Mouse (Mus musculus): ENCODE measurements around the gene Mst1r. TPM values are rescaled to one million over a fixed set of nuclear protein-coding genes. Genes with fewer than 3 reads are reported as not detected.

Gene Mst1r
- polyA plus RNA-seq, 1 experiment: 27.4 TPM

DNA sequence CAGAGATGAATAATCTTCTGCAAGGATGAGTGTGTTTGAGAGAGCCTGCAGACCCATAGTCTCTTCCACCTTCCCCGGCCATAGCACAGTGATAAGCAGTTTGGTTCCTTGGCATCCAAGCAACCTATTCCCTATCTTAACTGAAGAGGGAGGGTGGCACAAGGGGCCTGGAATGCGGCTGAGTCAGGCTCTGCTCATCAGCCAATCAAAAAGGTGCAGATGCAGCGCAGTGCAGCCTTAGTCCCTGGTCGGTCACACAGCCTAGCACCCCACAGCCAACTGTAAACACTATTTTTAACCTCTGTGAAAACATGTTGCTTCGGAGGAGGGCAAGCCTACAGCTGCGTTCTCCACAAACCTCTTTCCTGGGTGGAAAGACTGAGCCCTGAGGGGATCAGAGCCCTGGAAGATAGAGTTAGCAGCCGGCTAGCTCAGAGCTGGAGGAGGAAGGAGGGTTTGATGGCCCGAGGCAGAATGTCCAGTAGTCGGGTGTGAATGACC is 20.3 kb downstream of the Mst1r start:
- WGBS: 34% methylated on average over 9 of the region's 9 CpGs
- no peak for DNase-seq

DNA sequence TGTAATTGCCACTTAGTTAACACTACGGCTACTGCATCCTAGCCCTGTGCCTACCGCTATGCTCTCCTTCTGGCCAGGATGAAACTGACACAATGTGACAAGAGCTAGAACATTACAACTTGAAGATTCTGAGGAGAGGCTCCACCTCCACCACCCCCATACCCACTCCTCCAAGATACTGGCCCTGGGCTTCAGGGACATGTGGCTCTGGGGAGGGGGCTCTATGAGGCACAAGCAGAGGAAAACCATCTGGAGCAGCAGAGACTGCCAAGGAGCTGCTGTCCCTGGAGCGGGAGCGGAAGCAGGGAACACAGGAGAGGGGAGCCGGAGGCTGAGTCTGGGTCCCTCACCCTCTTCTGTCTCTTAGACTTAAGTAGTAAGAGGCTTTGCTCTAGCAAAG is 21.1 kb downstream of the Mst1r start:
- 66% methylated on average over 5 of the region's 5 CpGs for WGBS
- Histone ChIP-seq H3K4me1 (ENCODE audit: control insufficient read depth, insufficient read depth, low read length) (no peaks in the 10 kb centered on the region), H3K4me3 (replicated peaks; ENCODE audit: extremely low read depth, low read depth, low read length) (no peak overlapping the region)
- DNase-seq: no peak
- TF ChIP-seq CTCF (IDR thresholded peaks at IDR 0.05; ENCODE audit: insufficient read depth, low read length): no peak
- TF ChIP-seq POLR2A (IDR thresholded peaks at IDR 0.05; ENCODE audit: borderline replicate concordance, extremely low read depth, low read depth, low read length): no peak

More for the DNA sequence above, 20.3 kb downstream of the Mst1r start:
- no peaks in the 10 kb centered on the region for H3K4me1 ChIP-seq (ENCODE audit: control insufficient read depth, insufficient read depth, low read length)
- TF ChIP-seq POLR2A (IDR thresholded peaks at IDR 0.05; ENCODE audit: borderline replicate concordance, extremely low read depth, low read depth, low read length) (no peak), CTCF (IDR thresholded peaks at IDR 0.05; ENCODE audit: insufficient read depth, low read length) (no peak)
- no peak overlapping the region for H3K4me3 ChIP-seq (replicated peaks; ENCODE audit: extremely low read depth, low read depth, low read length)

DNA sequence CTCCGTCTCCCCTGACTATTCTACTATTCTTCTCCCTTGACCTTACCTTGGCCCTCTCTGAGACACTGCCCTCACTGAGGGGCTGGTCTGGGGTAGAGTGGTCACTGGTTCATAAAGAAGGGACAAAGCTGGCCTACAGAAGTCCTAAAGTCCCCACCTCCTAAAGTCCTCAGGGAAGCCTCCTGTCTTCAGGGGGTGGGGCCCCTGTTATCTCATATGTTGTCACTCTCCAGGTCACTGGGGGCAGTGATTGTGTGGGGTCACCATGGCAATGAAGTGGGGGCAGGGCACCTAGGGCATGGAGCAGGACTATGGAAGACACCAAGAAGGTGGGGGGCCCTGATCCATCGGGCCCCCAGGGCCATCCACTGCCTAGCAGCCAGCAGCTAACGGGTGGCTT is 21.5 kb downstream of the Mst1r start, which contains the start of gene Actl11:
Actl11 (plus strand) TSS at position 301 of the 400 bp plus-strand sequence.
- 67% methylated on average over 3 of the region's 3 CpGs for WGBS

DNA sequence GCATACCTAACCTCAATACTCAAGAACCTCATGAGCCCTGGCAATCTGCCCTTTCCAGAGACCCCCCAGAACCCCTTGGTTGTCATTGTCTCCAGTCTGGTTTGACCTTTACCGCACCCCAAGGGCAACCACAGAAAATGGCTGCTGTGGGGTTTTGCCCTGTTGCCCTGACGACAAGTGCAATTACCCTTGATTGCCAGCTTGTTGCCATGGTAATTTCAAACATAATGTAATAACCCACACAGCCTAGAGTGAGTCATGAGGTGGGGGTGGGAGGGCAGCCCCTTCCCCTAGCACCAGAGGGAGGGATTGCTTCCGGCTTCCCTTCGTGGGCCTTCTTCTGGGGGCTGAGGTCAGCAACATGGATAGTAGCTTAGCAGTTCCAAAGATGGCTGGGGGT is 25.5 kb downstream of the Mst1r start:
- TF ChIP-seq CTCF (IDR thresholded peaks at IDR 0.05; ENCODE audit: insufficient read depth, low read length) (no peak), POLR2A (IDR thresholded peaks at IDR 0.05; ENCODE audit: borderline replicate concordance, extremely low read depth, low read depth, low read length) (no peak)
- H3K4me3 ChIP-seq (replicated peaks; ENCODE audit: extremely low read depth, low read depth, low read length): no peak overlapping the region
- no peaks in the 10 kb centered on the region for H3K4me1 ChIP-seq (ENCODE audit: control insufficient read depth, insufficient read depth, low read length)
- WGBS: 75% methylated on average over 4 of the region's 4 CpGs
- DNase-seq: no peak

More for the DNA sequence above, 21.5 kb downstream of the Mst1r start, which contains the start of gene Actl11:
- Histone ChIP-seq H3K4me1 (ENCODE audit: control insufficient read depth, insufficient read depth, low read length) (no peaks in the 10 kb centered on the region), H3K4me3 (replicated peaks; ENCODE audit: extremely low read depth, low read depth, low read length) (no peak within 1 kb of the TSS)
- no peak for TF ChIP-seq CTCF (IDR thresholded peaks at IDR 0.05; ENCODE audit: insufficient read depth, low read length)
- TF ChIP-seq POLR2A (IDR thresholded peaks at IDR 0.05; ENCODE audit: borderline replicate concordance, extremely low read depth, low read depth, low read length): no peak
- no peak for DNase-seq

DNA sequence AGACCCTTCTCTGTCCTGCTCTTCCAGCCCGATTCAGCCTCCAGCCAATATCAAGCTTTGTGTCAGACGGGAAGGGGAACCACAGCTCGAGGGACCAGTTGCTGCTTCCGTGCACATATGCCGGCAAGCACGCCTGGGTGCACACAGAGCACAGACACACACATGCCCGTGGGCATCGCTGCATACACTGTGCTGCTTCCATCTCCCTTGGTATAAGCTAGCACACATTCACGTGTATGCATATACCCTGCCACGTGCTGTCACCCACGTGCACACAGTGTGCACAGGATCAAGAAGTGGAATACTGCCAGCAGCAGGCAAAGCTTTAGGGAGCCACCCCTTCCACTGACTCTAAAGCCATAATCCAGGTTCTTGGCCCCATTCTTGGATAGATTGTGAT is 27.5 kb downstream of the Mst1r start:
- WGBS: 81% methylated on average over 11 of the region's 11 CpGs
- no peak for TF ChIP-seq POLR2A (IDR thresholded peaks at IDR 0.05; ENCODE audit: borderline replicate concordance, extremely low read depth, low read depth, low read length)
- TF ChIP-seq CTCF (IDR thresholded peaks at IDR 0.05; ENCODE audit: insufficient read depth, low read length): no peak
- DNase-seq: no peak
- H3K4me3 ChIP-seq (replicated peaks; ENCODE audit: extremely low read depth, low read depth, low read length): no peak overlapping the region
- no peaks in the 10 kb centered on the region for H3K4me1 ChIP-seq (ENCODE audit: control insufficient read depth, insufficient read depth, low read length)

DNA sequence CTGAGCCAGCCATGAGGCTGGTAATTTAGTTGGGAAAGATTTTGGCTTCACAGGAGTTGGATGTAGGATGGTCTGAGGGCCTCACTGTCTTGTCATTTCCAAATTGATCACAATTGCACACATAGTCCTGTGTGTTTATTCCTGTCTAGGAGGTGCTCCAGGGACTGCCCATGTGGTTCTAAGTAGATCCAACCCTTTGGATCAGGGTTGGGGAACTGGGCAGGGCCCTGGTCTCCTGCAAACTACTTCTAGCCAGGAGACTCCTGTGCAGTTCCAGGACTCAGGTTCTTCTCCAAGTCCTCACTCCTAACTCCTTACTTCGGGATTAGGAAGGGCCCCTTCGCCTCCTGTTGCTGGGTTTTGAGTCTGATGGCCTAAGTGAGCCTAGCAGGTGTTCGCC is 28.7 kb downstream of the Mst1r start, which contains the start of gene Camkv:
Camkv (plus strand) TSS at position 301 of the 400 bp plus-strand sequence.
- no peaks in the 10 kb centered on the region for H3K4me1 ChIP-seq (ENCODE audit: control insufficient read depth, insufficient read depth, low read length)
- TF ChIP-seq CTCF (IDR thresholded peaks at IDR 0.05; ENCODE audit: insufficient read depth, low read length) (no peak), POLR2A (IDR thresholded peaks at IDR 0.05; ENCODE audit: borderline replicate concordance, extremely low read depth, low read depth, low read length) (no peak)
- 23% methylated on average over 3 of the region's 3 CpGs for WGBS
- H3K4me3 ChIP-seq (replicated peaks; ENCODE audit: extremely low read depth, low read depth, low read length): no peak within 1 kb of the TSS
- DNase-seq: no peak

DNA sequence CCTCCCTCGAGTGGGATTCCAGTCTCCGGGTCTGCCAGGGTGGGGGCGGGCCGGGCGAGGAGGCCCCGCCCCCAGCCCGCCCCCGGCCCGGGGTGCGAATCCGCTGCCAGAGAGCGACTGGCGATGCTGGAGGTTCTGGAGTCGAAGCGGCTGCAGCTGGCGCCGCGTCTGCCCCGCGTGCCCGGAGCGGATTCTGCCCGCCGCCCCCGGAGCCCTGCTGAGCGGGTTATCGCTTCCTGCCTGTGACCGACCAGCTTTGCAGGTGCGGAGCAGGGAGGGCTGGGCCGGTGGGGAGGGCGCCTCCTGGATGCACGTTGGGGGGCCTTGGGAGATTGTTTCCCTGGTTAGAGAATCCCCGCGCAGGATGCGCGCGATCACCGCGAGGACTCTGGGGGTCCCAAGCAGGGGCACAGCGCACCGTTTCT is 29.1 kb downstream of the Mst1r start:
- H3K4me3 ChIP-seq (replicated peaks; ENCODE audit: extremely low read depth, low read depth, low read length): no peak overlapping the region
- TF ChIP-seq POLR2A (IDR thresholded peaks at IDR 0.05; ENCODE audit: borderline replicate concordance, extremely low read depth, low read depth, low read length): no peak
- TF ChIP-seq CTCF (IDR thresholded peaks at IDR 0.05; ENCODE audit: insufficient read depth, low read length): no peak
- no peak for DNase-seq
- 1% methylated on average over 41 of the region's 41 CpGs for WGBS
- H3K4me1 ChIP-seq (ENCODE audit: control insufficient read depth, insufficient read depth, low read length): no peaks in the 10 kb centered on the region

DNA sequence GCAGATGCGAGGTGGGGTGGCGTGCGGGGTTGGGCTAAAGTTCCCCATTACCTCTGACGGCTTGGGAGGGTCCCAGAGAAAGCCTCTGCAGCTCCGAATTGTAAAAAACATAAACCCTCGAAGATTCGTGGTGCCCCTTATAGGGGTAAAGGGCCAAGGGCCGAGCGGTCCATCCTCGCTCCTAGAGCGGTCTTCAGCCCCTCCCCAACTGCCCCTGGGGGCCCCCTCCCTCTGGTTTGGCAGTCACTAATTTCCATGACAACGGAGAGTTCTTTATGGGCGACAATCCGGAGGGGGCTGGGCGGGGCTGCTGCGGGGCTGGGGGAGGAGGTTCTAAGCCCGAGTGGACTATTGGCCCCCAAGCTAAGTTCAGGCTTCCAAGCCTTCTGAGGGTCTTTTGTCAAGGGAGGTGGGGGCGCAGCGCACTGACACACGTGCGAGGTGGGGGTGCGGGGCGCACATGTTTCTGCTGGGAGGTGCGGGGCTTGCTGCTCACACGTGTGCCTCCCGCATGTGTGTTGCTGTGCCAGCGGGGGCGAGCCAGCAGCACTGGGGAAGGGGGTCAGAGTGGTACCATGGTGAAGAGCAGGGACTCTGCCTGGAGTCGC is 29.6 kb downstream of the Mst1r start:
- TF ChIP-seq CTCF (IDR thresholded peaks at IDR 0.05; ENCODE audit: insufficient read depth, low read length) (no peak), POLR2A (IDR thresholded peaks at IDR 0.05; ENCODE audit: borderline replicate concordance, extremely low read depth, low read depth, low read length) (no peak)
- no peak for DNase-seq
- Histone ChIP-seq H3K4me1 (ENCODE audit: control insufficient read depth, insufficient read depth, low read length) (no peaks in the 10 kb centered on the region), H3K4me3 (replicated peaks; ENCODE audit: extremely low read depth, low read depth, low read length) (no peak overlapping the region)
- WGBS: 8% methylated on average over 29 of the region's 29 CpGs

DNA sequence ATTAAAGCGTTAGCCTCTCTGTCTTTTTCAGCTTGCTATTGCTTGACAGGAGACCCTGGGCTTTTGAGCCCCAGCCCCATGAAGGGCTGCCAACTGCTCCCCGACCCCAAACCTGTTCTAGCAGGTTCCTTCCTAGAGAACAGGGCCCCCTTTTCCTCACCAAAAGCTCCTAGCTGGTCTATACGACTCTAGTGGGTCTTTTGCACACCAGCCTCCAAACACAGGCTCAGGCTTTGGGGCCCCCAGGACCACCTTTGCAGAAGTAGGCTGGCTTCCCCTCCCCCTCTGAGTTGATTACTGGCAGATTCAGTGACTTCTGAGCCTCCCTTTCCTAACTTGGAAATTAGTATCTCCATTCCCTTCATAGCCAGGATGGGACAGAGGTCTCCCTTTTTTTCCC is 30.2 kb downstream of the Mst1r start:
- no peak overlapping the region for H3K4me3 ChIP-seq (replicated peaks; ENCODE audit: extremely low read depth, low read depth, low read length)
- DNase-seq: no peak
- H3K4me1 ChIP-seq (ENCODE audit: control insufficient read depth, insufficient read depth, low read length): no peaks in the 10 kb centered on the region
- WGBS: 34% methylated on average over 3 of the region's 3 CpGs
- TF ChIP-seq POLR2A (IDR thresholded peaks at IDR 0.05; ENCODE audit: borderline replicate concordance, extremely low read depth, low read depth, low read length) (no peak), CTCF (IDR thresholded peaks at IDR 0.05; ENCODE audit: insufficient read depth, low read length) (no peak)
